Mouse (Mus musculus) neural tube, embryonic 14.5 days (tissue): ENCODE results near the gene Ablim1. TPM values are rescaled to one million over a fixed set of nuclear protein-coding genes. Genes with fewer than 3 reads are reported as not detected.

Experiments
- ATAC-seq: fragments of 200-750 bp; cut with Nextera tagmentation; 2 replicates; pipeline ENCODE4 v1.8.0; 2017; ENCODE audit warnings: low read depth, mild to moderate bottlenecking, moderate TSS enrichment, moderate library complexity
- H3K27ac ChIP-seq: fragments of 300-500 bp; sonication (generic); 2 replicates; pipeline ENCODE4 v1.5.1; 2014; ENCODE audit warnings: low read depth, mild to moderate bottlenecking, control low read depth, low read length, moderate library complexity, mixed read lengths
- H3K27me3 ChIP-seq: fragments of 300-500 bp; sonication (generic); 2 replicates; pipeline ENCODE4 v1.6.1; 2014; ENCODE audit warnings: low read length; ENCODE audit not compliant: control insufficient read depth, insufficient read depth
- H3K36me3 ChIP-seq: fragments of 300-500 bp; sonication (generic); 2 replicates; pipeline ENCODE4 v1.6.1; 2014; ENCODE audit warnings: low read length, mixed read lengths; ENCODE audit not compliant: control insufficient read depth, insufficient read depth
- H3K4me1 ChIP-seq: fragments of 300-500 bp; sonication (generic); 2 replicates; pipeline ENCODE4 v1.6.1; 2014; ENCODE audit warnings: low read length; ENCODE audit not compliant: control insufficient read depth, insufficient read depth
- H3K4me2 ChIP-seq: fragments of 300-500 bp; sonication (generic); 2 replicates; pipeline ENCODE4 v1.6.1; 2014; ENCODE audit warnings: mild to moderate bottlenecking, low read depth, low read length, control low read depth
- H3K4me3 ChIP-seq: fragments of 300-500 bp; sonication (generic); 2 replicates; pipeline ENCODE4 v1.5.1; 2014; ENCODE audit warnings: low read depth, low read length, control low read depth, mixed read lengths
- H3K9ac ChIP-seq: fragments of 300-500 bp; sonication (generic); replicated peaks from 2 replicates; pipeline ENCODE4 v1.6.1; 2014; ENCODE audit warnings: low read depth, mild to moderate bottlenecking, control low read depth, low read length, mixed read lengths
- H3K9me3 ChIP-seq: fragments of 300-500 bp; sonication (generic); 2 replicates; pipeline ENCODE4 v1.6.1; 2016; ENCODE audit warnings: low read length; ENCODE audit not compliant: control insufficient read depth
- WGBS: fragments of 180-500 bp; shearing (Covaris S2); extraction: QIAGEN DNeasy Blood & Tissue Kit; methylation state at CpG from one replicate; pipeline ENCODE4 v1.1.7; 2014; 5-methylcytosine and 5-hydroxymethylcytosine counted together
- polyA plus RNA-seq: library from polyadenylated mRNA; unstranded; fragments of >200 nt; fragmentation: Nextera tagmentation; extraction: Ambion mirVana; gene quantifications from 2 replicates; pipeline ENCODE4 v1.2.1, GENCODE M21; 2014

Gene Ablim1
- polyA plus RNA-seq, 1 experiment from 2014 or later = 47.4 TPM

- no peaks in the 10 kb centered on the region for H3K36me3 ChIP-seq
Observed at GRCm38 (mm10) chr19:57002741-57003459, 311.8 kb downstream of the Ablim1 start.

GRCm38 (mm10) chr19:57001926-57002325, 312.8 kb downstream of the Ablim1 start:
- no peak for ATAC-seq
- Histone ChIP-seq H3K4me1 (peaks cover 14% of the 10 kb centered on the region), H3K9me3 (no peaks in the 10 kb centered on the region), H3K9ac (no peak overlapping the region), H3K4me2 (no peak overlapping the region), H3K27ac (no peak overlapping the region), H3K4me3 (no peak overlapping the region), H3K36me3 (no peaks in the 10 kb centered on the region), H3K27me3 (no peaks in the 10 kb centered on the region)
- 89% methylated on average over 4 of the region's 4 CpGs for WGBS

More at GRCm38 (mm10) chr19:57002741-57003459, 311.8 kb downstream of the Ablim1 start:
- H3K4me1 ChIP-seq = peaks cover 11% of the 10 kb centered on the region
- H3K27me3 ChIP-seq = peaks cover 6% of the 10 kb centered on the region; the same call in 1 of the 2 replicates
- WGBS = 62% methylated on average over 12 of the region's 12 CpGs
- H3K4me3 ChIP-seq = no peak overlapping the region
- peak overlapping the region; percentile 23; the same call in 1 of the 2 replicates for H3K4me2 ChIP-seq
- no peak overlapping the region for H3K9ac ChIP-seq
- ATAC-seq = no peak
- no peak overlapping the region for H3K27ac ChIP-seq
- H3K9me3 ChIP-seq = no peaks in the 10 kb centered on the region

- H3K27ac ChIP-seq = no peak overlapping the region
- H3K4me1 ChIP-seq = peaks cover 18% of the 10 kb centered on the region
- no peak overlapping the region for H3K4me2 ChIP-seq
- no peak for ATAC-seq
- no peaks in the 10 kb centered on the region for H3K36me3 ChIP-seq
- no peak overlapping the region for H3K9ac ChIP-seq
- WGBS = 92% methylated on average over 5 of the region's 5 CpGs
- H3K4me3 ChIP-seq = no peak overlapping the region
- no peaks in the 10 kb centered on the region for H3K9me3 ChIP-seq
- H3K27me3 ChIP-seq = no peaks in the 10 kb centered on the region
Observed at GRCm38 (mm10) chr19:57000592-57000991, 314.1 kb downstream of the Ablim1 start.

DNA sequence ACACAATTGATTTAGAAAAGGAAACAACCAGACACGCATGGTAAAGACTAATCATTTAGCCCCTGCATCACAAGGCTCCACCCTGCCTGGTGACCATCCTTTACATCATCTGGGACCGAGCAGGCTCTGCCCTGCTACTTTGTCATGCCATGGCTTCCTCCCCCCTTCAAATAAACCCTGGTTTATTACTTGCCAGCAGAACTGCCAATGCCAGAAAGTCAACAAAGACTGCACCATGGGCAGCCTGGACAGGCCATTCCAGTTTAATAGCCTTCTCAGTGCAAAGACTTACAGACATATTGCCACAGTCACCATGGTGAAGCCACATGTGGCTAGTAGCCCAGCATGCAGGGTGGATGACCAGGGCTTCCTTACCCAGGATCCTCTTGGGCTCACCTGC, 314.9 kb downstream of the Ablim1 start:
- Histone ChIP-seq H3K4me2 (no peak overlapping the region), H3K36me3 (no peaks in the 10 kb centered on the region), H3K9me3 (no peaks in the 10 kb centered on the region), H3K9ac (no peak overlapping the region), H3K27me3 (no peaks in the 10 kb centered on the region), H3K4me3 (no peak overlapping the region), H3K27ac (no peak overlapping the region), H3K4me1 (peaks cover 18% of the 10 kb centered on the region)
- ATAC-seq = peak; percentile 62
- WGBS = 40% methylated on average over 2 of the region's 2 CpGs

DNA sequence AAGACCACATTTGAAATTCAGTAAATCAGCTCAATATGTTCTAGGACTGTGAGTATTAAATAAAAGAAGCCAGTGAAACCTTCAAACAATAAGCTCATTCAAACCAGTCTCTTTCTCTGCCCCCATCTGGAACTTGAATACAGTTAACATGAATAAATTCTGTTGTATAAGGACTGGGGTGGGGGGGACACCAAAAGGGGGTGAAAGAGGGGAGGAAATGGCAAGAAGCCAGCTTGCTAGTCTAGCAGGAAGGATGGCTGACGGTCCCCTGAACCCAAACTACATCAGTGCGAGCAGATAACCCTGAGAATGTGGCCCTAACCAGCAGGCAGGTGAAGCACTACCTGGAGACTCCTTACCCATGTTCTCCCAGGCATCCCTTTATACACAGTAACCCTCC, 315.8 kb downstream of the Ablim1 start:
- peaks cover 18% of the 10 kb centered on the region for H3K4me1 ChIP-seq
- 73% methylated on average over 2 of the region's 2 CpGs for WGBS

GRCm38 (mm10) chr19:56998331-56998730, 316.4 kb downstream of the Ablim1 start:
- Histone ChIP-seq H3K36me3 (no peaks in the 10 kb centered on the region), H3K4me3 (no peak overlapping the region), H3K27me3 (no peaks in the 10 kb centered on the region), H3K9me3 (no peaks in the 10 kb centered on the region), H3K4me1 (peaks cover 13% of the 10 kb centered on the region), H3K9ac (no peak overlapping the region), H3K27ac (no peak overlapping the region), H3K4me2 (no peak overlapping the region)
- 80% methylated on average over 4 of the region's 4 CpGs for WGBS
- no peak for ATAC-seq

More for the DNA sequence above, 315.8 kb downstream of the Ablim1 start:
- Histone ChIP-seq H3K27ac (no peak overlapping the region), H3K4me2 (no peak overlapping the region), H3K4me3 (no peak overlapping the region), H3K9me3 (no peaks in the 10 kb centered on the region), H3K36me3 (no peaks in the 10 kb centered on the region), H3K9ac (no peak overlapping the region), H3K27me3 (no peaks in the 10 kb centered on the region)
- no peak for ATAC-seq

- Histone ChIP-seq H3K27ac (peak overlapping the region; percentile 22), H3K4me1 (peaks cover 11% of the 10 kb centered on the region), H3K36me3 (no peaks in the 10 kb centered on the region), H3K4me3 (no peak overlapping the region), H3K27me3 (no peaks in the 10 kb centered on the region), H3K4me2 (peak overlapping the region; percentile 21), H3K9ac (no peak overlapping the region), H3K9me3 (no peaks in the 10 kb centered on the region)
- WGBS = 9% methylated on average over 10 of the region's 10 CpGs
- ATAC-seq = peak; percentile 45; the same call in 1 of the 2 replicates
Observed at GRCm38 (mm10) chr19:56997164-56997599, 317.5 kb downstream of the Ablim1 start.

DNA sequence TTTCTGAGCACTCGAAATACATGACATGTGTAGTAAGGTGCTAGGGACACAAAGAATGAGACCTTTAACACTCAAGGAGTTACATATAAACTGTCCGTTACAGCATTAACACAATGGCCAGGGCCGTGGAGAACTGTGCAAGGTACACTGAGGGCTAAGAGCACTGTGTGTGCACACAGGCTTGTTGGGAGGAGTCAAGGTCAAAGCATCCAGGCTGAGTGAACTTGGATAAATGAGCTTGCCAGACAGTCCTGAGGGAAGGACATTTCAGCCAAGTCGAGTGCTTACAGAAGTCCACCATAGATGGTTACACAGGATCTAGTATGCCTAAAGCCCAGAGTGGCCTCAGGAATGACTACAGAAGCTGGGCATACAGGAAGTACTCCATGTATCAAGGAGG, 319.3 kb downstream of the Ablim1 start:
- WGBS = 89% methylated on average over 4 of the region's 4 CpGs
- no peak overlapping the region for H3K4me3 ChIP-seq
- H3K9ac ChIP-seq = no peak overlapping the region
- H3K9me3 ChIP-seq = no peaks in the 10 kb centered on the region
- no peak overlapping the region for H3K4me2 ChIP-seq
- no peaks in the 10 kb centered on the region for H3K27me3 ChIP-seq
- H3K27ac ChIP-seq = no peak overlapping the region
- no peaks in the 10 kb centered on the region for H3K36me3 ChIP-seq
- no peak for ATAC-seq
- peaks cover 11% of the 10 kb centered on the region for H3K4me1 ChIP-seq

GRCm38 (mm10) chr19:56994653-56995052, 320.1 kb downstream of the Ablim1 start:
- no peak overlapping the region for H3K4me2 ChIP-seq
- no peak overlapping the region for H3K4me3 ChIP-seq
- peaks cover 11% of the 10 kb centered on the region for H3K4me1 ChIP-seq
- H3K27me3 ChIP-seq = no peaks in the 10 kb centered on the region
- 78% methylated on average over 4 of the region's 4 CpGs for WGBS
- ATAC-seq = no peak
- no peaks in the 10 kb centered on the region for H3K36me3 ChIP-seq
- H3K9me3 ChIP-seq = no peaks in the 10 kb centered on the region
- H3K9ac ChIP-seq = no peak overlapping the region
- no peak overlapping the region for H3K27ac ChIP-seq
